Mouse (Mus musculus) liver, adult 2 months (tissue): ENCODE results near the gene Ank.

Experiments used
- CTCF ChIP-seq: fragments of 200-500 bp; IDR thresholded peaks from 2 replicates; pipeline ENCODE4 v1.5.1; 2011; ENCODE audit warnings: low read depth, low read length, control low read depth
- POLR2A ChIP-seq: fragments of 200-500 bp; IDR thresholded peaks from 2 replicates; pipeline ENCODE4 v1.6.1; 2011; ENCODE audit warnings: low read length, control low read depth; ENCODE audit not compliant: insufficient read depth; ENCODE audit errors: extremely low read depth

- TF ChIP-seq CTCF: peak; percentile 33
- TF ChIP-seq POLR2A: no peak
Observed at GRCm38 (mm10) chr15:27616159-27616558, 149.7 kb downstream of the Ank start.
